Mouse (Mus musculus): Measurements from ENCODE around the gene Peli2.

DNA sequence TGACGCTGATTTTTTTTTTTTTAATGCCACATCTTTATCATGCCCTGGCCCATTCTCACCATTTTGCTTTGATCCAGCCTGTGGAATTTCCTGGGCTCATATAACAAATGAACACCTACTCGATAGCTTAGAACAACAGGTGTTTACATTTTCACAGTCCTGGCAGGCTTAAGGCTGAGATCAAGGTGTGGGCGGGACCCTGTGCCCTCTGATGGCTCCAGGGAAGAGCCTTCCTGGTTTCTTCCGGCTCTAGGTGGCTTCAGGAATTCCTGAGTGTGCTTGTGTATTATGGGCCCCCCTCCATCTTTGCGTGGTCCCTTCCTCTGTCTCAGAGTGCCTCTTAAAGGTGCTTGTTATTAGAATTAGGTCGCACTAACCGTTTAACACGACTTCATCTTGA, 44.3 kb downstream of the Peli2 start:
- TF ChIP-seq CTCF (IDR thresholded peaks at IDR 0.05), result no peak
- no peak for TF ChIP-seq EP300 (IDR thresholded peaks at IDR 0.05)
